Mouse (Mus musculus): ENCODE results near the gene Pik3r5.

Pik3r5 gene

DNA sequence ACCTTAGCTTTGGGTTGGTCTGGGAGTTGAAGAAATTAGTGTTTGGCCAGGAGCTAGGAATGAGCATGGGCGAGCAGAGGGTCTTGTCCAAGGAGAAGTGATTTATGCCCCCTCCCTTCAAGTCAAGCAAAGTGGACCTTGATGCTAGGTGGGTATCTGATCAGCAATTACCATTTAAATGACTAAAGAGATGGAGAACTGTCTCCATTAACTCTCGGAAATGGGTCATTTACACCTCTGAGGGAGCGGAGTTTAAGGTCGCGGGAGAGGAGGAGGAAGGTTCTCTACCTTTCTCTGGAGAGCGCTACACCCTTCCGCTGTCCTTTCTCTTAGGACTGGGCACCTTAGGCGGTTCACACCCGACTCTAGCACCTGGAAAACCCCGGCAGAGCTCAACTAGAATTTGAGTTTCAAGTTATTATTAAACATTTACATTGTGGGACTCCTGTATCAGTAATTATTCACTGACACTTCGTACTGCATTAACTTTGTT is 31.1 kb upstream of the Pik3r5 start, which contains the start of gene Ntn1:
Ntn1 (minus strand) TSS at position 97 of the 493 bp plus-strand sequence.
- no peak for DNase-seq (ENCODE audit: low spot score in 2 of 2)

DNA sequence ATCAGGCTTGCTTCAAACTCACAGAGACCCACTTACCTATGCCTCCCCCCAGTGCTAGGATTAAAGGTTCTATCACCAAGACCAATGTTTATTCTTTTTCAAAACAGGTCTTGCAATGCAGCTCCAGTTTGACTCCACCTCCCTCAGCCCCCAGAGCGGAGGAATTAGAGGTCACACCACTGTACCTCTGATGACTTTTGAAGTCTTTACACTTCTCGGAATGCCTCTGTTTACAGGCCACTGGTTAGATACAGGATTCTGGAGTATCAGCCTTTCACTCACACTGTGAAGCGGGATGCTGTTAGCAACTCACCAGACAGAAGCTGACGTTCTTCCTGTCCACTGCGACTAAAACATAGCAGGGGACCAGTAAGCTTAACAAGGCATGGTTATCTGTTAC is 30.5 kb upstream of the Pik3r5 start:
- no peak for DNase-seq (ENCODE audit: low spot score in 2 of 2)

DNA sequence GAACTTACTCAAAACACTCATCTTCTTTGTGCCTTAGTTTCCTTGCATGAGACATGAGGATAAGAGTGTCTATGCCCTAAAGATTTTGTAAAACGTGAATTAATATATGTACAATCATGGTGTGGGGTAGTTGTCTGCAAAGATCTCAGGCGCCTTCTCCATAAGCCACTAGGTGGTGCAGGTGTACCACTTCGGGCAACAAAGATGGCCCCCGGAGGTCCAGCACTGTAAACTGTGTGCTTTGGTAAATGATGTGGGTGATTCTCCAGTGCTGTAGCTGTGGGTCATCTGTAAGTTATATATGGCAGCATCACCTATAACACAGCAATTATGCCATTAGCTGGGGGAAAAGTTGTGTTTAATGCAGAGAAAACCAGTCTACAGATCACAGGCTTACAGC is 27.7 kb upstream of the Pik3r5 start:
- DNase-seq (ENCODE audit: low spot score in 2 of 2): no peak

DNA sequence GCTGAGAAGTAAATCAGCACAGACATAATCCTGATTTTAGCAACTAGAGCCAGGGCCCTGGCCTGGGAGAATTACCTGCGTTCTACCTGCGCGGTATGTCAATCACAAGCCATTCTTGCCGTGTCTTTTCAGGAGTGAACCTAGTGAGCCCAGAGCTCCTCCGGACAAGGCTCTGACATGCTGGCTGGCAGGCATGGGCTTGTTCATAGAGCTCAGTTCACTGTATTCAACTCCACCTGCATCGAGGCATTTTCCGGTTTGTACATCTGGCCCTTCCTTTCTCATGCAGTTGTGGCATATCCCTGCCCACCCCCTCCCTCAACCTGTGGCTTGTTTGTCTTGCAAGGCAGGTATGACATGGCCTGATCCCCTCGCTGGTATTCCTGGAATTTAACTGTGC is 26.3 kb upstream of the Pik3r5 start:
- no peak for DNase-seq (ENCODE audit: low spot score in 2 of 2)

DNA sequence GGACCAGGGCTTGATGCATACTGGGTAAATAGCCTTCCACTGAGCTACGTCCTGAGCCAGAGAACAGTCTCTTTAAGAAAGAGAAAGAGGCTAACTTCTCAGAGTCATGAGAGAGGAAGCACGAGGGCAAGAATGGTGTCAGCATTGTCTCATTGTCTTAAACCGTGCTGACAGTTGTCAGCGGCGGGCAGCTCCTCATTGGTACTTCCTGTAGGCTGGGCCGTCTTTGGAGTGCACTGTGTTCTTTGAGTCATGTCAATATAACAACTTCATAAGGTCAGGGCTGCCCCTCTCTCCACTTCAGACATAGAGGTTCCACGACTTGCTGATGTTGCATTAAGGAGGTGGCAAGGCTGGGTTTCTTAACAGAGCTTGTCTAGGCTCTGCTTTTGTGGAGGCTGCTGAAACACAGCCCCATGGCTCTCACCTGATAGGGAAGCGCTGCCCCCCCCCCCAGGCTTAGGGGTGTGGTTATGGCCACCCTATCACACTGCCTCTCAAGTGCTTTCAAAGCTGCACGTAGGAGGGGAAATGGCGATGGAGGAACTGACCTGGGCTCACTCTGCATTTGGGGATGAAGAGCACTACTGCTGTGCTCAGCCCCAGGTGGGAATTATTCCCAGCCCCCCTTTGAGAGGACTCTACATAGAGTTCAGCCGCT is 24.5 kb upstream of the Pik3r5 start:
- DNase-seq (ENCODE audit: low spot score in 2 of 2): no peak

DNA sequence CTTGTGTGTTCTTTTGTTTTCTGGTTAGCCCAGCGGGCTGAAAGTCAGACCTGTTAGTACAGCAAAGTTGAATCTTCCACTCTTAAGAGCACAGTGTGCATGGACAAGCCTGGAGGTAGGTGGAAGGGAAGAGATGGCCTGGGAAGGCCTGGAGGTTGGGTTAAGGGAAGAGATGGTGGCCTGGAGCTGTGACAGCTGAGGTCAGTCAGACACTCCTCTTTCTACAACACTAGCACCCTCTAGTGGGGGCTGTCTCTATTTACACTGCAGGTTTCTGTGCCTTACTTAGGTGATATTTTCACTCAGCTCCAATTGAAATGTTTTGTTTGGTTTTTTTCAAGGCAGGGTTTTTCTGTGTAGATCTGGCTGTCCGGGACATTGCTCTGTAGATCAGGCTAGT is 23.8 kb upstream of the Pik3r5 start:
- DNase-seq (ENCODE audit: low spot score in 2 of 2): peak; percentile 60 to 68

DNA sequence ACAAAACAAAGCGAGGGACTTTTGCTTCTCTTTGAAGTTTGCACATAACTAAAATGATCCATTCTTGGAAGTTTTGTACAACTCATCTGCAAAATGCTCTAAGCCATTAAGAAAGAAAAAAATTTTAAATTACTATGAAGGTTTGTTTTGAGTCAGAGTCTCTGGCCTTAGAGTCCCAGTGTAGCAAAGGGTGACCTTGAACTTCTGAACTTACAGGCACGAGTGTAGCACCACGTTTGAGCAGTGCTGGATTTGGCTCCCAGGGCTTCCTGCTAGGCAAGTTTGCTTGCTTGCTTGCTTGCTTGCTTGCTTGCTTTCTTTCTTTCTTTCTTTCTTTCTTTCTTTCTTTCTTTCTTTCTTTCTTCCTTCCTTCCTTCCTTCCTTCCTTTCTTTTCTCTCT is 14.9 kb upstream of the Pik3r5 start:
- DNase-seq (ENCODE audit: low spot score in 2 of 2): no peak

DNA sequence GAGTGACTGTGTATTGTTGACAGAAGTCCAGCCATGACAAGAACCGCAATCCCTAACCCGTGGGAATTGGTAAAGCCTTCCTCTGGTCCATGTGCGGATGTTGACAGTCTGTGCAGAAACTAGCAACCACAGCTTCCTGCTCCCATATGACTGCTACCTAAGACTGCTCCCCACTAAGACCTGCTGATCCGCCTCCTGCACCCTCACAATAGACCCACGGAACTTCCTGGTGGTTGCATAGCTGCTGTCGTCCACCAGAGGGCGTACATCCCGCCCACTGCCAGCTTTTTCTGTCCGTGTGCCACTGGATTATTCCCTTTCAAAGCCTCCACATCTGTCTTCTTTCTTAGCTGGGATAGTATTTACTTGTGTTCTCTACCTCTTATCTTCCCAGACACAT is 14.1 kb upstream of the Pik3r5 start:
- peak; percentile 11 to 13 for DNase-seq (ENCODE audit: low spot score in 2 of 2)

DNA sequence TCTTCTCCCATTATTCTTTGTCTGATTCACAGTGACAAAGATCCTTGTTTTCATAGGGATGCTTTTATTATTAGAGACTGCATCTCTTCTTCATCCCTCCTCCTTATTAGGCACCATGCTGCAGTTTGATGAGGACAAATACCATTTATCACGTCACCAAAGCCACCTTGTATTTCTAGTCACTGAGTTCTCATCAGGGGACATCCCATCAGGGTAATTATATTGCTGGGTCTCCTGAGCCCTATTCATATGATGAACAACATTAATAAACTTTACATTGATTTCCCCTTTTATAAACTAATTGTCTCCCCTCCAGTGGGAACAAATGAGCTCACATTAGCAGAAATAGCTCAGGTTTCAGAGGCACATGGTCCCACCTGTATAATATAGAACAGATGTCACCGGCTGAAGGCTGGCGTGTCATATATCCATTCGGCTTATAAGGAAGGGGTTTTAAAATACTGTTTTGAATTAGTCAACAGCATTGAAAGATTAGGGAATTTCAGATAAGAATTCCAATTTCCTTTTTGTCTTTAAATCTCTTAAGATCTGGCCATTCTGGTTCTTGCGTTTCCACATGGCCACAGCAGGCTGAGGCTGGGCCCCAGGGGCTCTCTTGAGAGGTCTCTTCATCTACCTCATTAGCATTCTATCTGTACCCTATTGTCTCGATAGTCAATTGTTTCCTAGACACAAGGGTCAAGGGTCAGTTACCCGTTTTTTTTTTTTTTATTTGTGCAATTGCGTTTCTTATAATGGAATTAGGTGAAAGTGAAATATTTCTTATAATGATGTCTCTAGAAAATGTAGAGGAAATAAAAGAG is 6.2 kb upstream of the Pik3r5 start:
- no peak for DNase-seq (ENCODE audit: low spot score in 2 of 2)

DNA sequence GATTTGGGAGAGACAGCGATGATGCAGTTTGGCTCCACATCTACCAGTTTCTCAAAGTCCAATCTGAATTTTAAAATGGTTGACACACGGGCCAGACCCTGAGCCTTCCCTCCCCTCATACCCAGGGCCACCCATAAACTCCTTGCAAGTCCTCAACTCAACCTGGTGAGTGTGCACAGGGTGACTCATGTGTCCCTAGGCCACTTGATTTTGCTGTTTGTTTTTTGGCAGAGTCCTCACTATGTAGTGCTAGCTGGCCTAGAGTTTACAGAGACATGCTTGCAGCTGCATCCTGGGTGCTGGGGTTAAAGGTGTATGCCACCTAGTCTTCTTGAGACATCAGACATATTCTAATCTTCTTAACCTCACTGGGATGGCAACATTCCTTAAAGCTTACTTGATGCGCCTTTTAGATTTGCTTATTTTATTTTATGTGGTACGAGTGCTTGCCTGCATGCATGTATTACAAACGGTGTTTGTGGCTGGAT is 4.8 kb upstream of the Pik3r5 start:
- no peak for DNase-seq (ENCODE audit: low spot score in 2 of 2)

DNA sequence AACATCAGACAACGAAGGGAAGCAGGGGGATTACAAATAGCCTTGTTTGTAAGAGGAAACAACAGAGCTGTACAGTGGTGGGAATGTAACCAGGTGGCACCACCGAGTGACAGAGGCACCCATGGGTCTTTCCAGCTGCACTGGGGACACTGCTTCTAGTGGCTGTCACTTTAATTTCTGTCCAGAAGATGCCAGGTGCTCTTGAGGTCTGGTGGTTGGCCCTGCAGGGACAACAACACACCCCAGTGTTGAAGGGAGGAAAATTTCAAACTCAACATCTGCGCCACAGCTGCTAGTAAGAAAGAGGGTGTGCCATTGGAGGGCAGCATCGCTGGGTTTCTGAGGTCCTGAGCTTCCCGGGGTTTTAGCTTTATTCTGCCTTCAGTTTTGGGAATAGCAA is 1.3 kb upstream of the Pik3r5 start:
- DNase-seq (ENCODE audit: low spot score in 2 of 2): no peak

DNA sequence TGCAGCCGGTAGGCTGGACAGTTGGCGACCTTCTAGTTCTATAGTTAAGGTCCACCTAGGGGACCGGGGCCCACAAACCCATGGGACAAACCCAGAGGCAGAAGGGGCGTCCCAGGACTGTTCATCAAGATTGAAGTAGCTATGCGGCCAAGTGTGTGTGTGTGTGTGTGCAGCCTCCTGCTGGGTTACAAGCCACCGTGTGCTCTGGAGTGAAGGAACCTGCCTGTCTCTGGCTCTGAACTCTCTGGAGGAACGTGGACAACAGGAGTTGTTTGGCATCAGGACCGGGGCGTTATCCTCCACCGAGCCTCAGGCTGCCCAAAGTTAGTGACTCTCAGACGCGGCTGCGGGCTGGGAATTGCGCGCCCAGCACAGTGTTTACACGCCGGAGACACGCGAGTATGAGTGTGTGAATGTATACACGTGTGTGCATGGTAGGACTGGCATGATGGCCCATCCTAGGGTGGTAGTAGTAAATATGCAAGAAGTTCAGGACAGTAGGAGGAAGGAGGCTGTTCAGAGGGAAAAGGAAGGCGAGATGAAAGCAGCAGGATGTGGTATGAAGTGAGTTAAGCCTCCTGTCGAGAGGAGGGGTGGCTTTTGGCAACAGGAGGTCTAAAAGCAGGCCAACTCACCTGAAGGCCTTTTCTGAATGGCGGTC is 570 bp downstream of the Pik3r5 start:
- no peak for DNase-seq (ENCODE audit: low spot score in 2 of 2)

DNA sequence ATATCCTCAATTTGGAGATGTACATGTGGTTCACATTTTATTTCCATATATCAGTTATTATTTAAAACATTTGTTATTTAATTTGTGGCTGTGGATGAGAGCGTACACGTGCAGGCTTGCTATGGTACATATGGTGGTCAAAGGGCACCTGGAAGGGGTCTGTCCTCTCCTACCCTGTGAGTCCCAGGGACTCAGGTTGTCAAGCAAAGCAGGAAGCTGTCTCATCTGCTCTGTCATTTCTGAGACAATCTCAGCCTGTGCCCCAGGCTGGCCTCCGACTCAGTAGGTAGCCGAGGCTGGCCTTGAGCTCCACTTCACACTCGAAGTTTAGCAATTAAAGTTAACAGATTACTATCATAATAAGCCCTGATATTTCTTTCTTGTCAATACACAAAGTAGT is 1.6 kb downstream of the Pik3r5 start:
- no peak for DNase-seq (ENCODE audit: low spot score in 2 of 2)

DNA sequence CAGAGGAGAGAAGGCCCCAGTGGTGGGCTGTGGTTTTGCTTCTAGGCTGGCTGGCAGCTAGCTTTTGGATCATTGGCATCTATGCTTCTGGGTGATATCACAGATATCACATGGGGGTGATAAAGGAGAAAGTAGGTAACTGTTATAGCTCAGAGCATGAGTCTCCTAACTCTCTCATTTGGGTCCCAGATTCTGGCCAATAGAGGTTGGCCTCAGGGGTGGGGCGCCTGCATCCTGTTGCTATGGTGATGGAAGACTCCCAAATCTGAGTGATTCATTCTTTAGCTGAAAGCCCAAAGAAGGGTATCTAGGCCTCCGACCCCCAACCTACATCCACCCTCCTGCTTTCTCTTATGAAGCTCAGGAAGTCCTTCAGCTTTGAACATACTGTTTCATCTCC is 2.8 kb downstream of the Pik3r5 start:
- no peak for DNase-seq (ENCODE audit: low spot score in 2 of 2)

DNA sequence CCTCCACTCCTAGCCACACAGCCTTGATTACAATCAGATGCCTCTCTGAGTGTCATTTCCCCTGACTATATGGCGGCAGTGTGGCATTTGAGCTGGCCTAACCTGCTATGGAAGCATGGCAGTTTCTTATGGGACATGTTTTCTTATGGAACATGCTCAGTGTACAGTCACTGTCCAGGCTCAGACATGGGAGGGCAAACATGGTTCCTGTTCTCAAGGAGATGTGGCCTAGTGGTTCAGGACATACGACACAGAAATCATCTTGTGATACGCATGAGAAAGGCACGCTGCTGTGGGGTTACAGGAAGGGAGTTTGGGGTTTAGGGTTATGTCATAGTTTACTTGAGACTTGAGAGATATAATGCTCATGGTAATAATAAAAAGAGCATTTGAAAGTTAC is 3.7 kb downstream of the Pik3r5 start:
- no peak for DNase-seq (ENCODE audit: low spot score in 2 of 2)

DNA sequence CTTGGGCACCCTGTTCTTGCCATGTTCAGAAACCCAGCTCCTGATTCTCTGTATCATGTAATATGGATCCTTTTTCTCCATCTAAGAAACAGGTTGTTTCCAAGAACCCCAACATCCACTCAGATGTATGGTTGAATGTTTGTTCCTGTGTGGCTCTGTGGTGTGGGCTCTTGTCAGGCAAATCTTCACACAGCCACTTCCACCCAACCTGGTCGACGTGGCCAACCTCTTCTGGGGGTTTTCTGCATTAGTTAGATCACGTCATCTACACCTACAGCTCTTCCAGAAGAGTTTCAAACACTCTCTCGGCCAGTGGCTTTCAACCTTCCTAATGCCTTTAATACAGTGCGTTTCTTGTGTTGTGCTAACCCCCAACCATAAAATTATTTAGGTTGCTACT is 4.5 kb downstream of the Pik3r5 start:
- DNase-seq (ENCODE audit: low spot score in 2 of 2): no peak

DNA sequence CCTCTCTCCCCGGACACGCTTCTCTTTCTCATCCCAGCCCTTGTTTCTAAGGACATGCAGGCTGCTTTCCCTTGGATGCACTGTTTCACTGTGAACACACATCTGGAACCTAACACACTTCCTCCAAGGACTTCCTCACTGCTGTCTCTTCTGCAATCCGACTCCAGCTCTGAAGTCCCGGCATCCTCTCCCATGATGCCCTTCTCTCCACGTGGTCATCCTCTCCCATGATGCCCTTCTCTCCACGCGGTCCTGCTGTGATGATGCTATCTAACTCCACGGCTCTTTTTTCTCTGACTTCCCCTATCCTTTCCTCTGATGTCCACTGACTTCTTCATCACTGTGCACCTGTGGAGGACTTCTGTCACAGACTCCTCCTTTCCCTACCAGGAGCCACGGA is 8.2 kb downstream of the Pik3r5 start:
- DNase-seq (ENCODE audit: low spot score in 2 of 2): no peak

DNA sequence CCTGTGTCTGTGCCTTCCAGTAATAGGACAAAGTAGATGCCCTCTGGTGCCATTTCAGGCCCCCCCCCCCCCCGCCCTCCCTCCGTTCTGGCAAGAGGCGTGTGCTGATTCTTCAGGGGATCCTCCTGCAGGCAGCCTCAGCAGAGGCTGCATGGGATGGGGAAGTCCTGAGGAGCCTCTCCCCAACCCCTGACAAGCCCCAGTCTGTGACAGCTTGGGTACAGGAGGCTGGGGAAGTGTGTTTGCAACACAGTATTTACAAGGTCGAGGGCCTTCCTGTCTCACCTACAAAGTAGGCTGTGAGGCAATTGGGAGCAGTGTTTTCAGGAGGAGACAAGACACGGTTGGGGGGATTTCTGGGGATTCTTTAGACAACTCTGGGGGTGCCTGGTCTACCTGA is 9.0 kb downstream of the Pik3r5 start:
- DNase-seq (ENCODE audit: low spot score in 2 of 2): no peak

DNA sequence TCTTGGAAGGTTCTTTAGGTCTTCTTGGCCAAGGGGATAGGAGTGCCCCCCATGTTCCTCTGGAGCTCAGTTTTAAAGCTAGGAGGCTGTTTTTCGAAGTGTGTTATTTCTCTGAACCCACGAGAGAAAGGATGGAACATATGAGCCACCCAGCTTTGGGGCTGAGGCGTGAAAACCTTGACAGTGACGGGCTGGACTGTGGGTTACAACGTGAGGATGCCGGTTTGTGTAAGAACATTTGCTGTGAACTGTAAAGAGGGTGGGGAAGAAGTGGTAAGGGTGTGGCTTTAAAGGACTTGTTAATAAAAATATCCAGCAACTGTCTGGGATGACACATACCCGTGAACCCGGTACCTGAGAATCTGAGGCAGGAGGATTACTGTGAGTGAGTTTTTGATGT is 10.4 kb downstream of the Pik3r5 start:
- DNase-seq (ENCODE audit: low spot score in 2 of 2): no peak

DNA sequence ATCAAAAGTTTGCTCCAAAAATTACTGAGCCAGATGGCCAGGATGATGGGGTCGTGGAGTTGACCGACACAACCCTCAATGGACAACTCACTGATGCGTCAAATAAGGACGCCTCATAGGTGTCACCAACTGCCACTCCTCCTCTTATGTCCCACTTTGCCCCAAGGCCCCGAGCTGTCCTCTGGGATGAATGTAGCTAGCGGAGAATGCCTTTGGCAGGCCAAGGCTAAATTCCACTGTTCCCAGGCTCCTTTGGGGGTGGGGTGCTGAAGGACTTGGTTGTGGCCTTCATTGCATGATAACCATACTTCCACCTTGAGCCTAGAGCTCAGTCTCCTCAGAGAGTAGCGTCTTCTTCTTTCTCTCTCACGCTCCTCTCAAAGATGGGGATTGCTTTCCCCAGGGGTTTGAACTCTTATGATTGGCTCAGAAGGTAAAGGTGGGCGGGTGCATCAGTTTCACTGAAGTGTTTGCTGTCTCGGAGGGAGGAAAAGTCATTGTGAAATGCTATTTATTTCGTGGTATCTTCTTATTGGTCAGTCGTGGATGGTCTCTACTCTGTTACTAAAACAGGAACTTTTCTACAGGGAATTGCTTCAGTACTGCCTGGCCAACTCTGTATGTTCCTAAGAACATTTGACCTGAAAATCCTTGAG is 11.2 kb downstream of the Pik3r5 start:
- DNase-seq (ENCODE audit: low spot score in 2 of 2): no peak

DNA sequence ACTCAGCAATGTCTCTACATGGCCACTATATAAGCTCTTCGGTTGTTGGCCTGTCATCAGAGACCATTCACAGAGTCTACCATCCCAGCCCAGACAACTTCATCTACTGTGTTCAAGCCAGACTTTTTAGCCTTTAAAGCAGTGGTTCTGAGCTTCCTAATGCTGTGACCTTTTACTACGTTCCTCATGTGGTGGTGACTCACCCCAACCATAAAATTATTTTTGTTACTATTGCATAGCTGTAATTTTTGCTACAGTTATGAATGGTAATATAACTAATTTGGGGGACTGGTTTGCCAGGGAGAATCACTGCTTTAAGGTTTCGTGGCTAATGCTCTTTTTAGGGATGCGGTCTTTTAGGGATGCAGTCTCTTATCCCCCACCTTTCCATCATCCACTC is 14.0 kb downstream of the Pik3r5 start:
- no peak for DNase-seq (ENCODE audit: low spot score in 2 of 2)

DNA sequence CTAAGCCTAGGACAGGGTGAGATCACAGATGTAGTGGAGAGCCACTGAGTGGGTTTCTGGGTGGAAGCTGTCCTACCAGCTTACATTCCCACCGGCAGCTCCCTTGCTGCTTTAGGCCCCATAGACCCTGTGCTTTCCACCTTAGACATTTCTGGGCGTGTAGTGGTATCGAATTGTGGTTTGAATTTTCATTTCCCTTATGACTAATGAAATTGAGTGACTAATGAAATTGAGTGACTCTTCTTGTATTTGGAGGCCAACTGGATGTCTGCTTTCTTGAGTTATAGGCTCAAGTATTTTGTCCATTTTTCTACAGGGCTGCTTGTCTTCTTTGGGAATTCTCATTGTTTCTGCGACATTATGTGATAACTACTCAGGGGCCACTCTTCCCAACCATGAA is 14.6 kb downstream of the Pik3r5 start:
- no peak for DNase-seq (ENCODE audit: low spot score in 2 of 2)
